Mouse (Mus musculus): ENCODE results near the gene Sf3b6.
A peak's percentile ranks its signal among the peaks of the same experiment; 100 is the strongest.
"Not testable (repeated sequence)": the region's sequence is repeated elsewhere in the genome, so short reads cannot be mapped to it uniquely, and the experiment has no call there.

Sf3b6 gene

DNA sequence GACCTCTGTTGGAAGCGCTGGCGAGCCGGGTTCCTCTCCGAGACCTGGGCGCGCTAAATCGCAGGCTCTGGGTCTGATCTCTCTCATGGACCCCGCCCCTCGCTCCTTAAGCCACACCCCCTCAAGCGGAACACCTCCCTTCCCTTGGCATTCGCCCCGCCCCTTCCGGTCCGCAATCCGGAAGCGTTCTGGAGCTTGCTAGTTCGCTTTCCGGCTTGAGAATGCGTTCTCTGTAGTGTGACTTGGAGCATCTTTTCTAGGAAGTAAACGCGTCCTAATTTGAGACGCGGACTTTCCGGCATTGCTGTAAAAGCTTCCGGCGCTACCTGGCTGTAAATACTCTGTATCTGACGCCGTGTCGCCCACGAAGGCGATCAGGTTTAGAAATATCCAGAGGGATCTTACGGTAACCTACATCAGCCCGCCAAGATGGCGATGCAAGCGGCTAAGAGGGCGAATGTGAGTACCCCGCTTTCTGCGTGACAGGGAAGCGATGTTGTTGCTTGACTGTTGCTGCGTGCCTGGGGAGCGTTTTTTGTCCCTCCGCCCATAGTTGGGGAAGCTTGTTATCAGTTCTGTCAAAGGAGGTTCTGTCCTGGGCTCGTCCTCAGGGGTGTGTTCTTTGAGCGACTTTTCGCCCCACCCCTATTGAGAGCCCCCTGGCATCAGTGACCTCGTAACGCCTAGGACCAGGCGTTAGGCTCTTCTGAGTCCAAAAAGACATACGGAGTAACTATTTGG is at the start of gene Sf3b6:
Gene Sf3b6 (plus strand): TSS at position 184 of the 741 bp plus-strand sequence.
- DNase-seq (ENCODE audit: low spot score): peak; percentile 98

DNA sequence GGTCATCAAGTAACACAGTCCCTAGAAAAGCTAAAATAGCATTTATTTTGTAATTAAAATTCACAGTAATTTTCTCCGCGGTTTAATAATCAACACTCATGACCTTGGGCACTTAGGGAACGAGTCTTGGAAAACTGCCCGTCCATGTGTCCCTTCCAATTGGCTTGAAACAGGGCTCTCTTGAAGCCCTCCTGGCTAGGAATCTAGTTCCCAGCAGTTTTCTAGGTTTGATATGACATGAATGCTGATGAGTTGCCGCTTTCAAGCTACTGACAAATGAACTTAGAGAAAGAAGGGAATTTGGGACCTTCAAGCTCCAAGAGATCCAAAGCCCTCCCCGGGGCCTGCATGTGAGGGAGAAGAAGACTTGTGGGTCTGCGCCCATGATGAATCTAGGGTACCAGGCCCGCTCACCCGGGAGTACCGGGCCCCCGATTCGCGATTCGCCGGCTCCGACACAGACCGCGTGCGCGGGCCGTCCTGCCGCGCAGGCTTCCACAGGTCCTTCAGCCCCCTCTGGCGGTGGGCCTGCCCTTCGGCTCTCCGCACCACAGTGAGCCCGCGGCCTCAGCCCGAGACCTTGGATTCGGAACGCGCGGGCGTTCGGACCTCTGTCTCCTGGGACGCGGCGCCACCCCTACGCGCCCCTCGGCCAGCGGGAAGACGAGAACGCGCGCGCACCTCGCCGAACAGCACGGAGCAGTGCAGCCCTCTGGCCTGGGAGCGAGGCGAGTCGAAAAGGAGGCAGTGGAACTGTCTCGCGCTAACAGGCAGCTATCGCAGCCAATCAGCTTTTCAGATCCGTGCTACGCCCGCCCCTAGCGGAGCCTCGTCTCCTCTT is 48.6 kb upstream of the Sf3b6 start, which contains the start of the genes Pfn4 and Fam228b:
Gene Pfn4 (plus strand): TSS at position 531 of the 841 bp plus-strand sequence.
Gene Fam228b (minus strand): TSS at position 776 of the 841 bp plus-strand sequence.
- peak; percentile 96 for DNase-seq (ENCODE audit: low spot score)

DNA sequence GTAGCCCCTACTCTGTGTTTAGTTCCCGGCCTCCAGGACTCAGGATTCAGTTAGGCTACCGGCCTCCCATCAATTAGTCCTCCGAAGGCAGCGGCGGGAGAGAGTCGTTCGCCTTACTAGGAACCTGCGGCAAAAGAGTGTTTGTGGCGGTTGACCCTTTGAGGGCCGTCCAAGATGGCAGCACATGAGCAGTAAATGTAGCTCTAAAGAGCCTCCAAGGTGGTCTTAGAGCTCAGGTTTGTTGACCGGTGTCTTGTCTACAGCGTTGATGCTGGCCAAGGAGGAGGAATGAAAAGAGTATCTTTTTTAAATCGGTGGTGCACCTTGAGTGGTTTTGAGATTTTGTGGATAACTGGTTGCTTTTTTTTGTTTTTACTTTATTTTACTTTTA is 48.0 kb upstream of the Sf3b6 start:
- no peak for DNase-seq (ENCODE audit: low spot score)

DNA sequence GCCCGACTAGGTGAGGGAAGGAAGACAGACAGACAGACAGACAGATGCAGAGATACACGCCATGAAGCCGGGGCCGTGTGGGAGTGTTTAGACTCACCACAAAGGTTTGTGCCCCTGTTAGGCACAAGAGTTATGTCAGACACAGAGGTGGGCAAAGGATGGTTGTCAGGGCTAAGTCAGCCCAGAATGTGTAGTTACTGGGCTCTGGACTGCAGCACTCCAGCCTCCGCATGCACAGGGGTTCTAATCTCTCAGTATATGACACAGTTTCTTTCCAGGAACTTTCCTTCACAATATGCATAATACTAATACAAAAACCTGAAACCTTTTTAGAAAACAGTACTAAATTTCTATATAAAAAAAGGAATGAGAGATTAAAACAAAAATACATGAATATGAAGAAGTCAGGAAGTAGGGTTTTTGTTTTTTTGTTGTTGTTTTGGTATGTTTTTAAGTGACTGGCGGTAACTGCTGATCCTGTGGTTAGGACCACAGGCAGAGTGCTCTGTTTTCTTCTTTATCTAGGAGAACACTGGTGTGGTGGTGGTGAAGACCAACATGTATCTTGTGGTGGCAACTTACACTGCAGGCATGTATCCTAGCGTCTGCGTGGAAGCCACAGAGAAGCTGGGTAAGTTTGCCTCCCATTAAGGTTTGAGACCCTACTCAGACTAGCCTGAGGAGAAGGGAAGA is 42.3 kb upstream of the Sf3b6 start:
- DNase-seq (ENCODE audit: low spot score): no peak

DNA sequence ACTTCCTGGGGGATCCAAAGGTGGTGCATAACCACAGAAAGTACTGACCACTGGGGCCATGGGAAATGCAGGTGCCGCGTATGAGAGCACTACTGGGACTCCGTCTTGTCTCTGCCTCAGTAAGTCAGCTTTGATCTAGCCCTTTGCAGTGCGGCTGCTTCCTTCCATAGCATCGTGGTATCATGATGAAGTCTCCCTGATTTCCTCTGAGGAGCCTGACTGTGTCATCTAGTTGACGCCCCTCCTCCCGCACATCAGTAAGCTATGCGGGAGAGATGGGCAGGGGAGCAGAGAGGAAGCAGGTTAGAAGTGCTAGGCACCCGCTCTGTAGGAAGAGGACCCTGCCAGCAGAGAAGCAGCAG is 41.8 kb upstream of the Sf3b6 start:
- DNase-seq (ENCODE audit: low spot score): no peak

DNA sequence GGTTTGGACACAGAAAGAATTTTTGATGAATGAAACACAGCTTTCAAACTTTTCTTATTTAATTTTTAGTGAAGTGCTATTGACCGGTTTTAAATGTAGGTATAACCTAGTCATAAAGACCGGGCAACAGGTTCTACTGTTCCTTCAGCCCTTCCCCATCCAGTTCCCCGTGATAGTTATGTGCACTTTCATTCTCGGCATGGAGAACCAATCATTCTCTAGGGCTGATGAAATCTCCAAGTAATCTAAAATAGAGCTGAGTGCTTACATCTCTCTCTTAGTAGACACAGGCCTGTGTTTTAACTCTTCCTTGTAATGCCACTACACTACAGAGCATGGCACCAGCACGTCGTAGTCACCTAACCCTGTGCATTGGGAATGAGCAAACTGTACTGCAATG is 39.6 kb upstream of the Sf3b6 start:
- DNase-seq (ENCODE audit: low spot score): no peak

DNA sequence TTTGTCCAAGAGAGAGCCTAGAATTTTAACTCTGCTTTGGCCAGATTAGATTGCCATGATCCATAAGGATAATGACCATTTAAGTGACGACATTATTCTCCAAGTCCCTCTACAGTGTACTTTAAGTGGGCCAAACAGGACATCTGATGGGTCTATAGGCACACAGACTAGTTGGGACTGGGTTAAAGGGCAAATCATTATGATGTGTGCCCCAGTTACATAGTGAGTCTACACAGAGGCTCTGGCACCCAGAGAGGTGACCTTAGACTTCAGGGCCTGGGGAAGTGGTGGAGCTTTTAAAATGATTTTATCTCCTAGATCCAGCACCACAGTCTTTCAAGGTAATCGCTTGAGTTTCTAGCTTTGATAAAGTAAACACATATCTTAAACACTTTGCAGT is 37.1 kb upstream of the Sf3b6 start:
- DNase-seq (ENCODE audit: low spot score): no peak

DNA sequence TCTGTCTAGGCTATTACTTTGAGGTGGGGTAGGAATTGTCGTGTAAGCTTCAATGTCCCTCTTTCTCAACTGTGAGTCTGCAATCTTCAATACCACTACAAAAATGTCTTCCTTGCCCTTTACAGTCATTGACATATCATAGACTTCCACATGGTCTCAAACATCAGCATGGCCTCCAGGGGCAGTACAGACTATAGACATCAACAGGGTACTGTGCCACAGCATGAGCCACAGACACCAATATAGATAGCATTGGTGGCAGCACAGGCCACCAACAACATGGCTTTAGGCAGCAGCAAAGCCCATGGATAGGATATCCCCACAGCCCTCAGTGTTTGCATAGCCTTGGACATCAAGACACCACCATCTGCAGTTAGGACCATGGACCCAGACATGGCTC is 36.1 kb upstream of the Sf3b6 start:
- no peak for DNase-seq (ENCODE audit: low spot score)

DNA sequence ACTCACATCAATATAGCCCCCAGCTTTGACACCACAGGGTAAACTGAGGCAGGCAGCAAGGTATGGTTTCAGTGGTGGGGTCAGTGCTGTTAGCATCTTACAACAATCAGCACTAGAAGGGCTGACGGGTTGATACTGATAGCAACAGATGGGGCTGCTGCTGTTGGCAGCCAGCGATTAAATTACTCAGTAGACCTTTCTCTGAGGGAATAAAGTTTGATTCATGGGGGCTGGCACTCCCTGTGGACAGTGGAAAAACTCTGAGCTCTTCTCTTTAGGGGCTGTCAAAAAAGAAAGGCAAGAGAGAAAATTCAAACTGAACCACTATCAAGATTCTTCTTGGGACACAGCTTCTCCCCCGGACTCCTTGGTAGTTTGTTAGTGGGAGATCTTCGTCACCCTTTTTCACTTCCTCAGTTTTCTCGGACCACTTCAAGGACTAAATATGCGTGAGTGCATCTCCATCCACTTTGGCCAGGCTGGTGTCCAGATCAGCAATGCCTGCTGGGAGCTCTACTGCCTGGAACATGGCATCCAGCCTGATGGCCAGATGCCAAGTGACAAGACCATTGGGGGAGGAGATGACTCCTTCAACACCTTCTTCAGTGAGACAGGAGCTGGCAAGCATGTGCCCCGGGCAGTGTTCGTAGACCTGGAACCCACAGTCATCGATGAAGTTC is 35.5 kb upstream of the Sf3b6 start:
- not testable (repeated sequence) for DNase-seq (ENCODE audit: low spot score)

DNA sequence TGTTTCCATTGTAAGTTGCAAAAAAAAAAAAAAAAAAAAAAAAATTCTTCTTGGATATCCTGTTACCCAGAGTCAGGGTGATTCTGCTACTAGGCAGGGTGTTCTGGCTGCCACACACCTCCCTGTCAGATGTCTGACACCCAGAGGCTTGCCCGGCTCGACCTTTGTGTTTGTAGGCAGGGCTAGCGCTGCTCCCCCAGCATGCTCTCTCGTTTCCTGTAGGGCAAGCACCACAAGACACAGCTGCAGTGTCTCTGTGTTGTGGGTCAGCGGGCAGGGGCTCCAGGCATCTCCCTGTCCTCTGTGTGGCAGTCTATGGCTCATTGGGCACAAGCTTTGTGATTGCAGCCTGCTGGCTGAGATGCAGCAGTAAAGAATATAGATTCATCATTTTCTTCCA is 33.7 kb upstream of the Sf3b6 start:
- no peak for DNase-seq (ENCODE audit: low spot score)

DNA sequence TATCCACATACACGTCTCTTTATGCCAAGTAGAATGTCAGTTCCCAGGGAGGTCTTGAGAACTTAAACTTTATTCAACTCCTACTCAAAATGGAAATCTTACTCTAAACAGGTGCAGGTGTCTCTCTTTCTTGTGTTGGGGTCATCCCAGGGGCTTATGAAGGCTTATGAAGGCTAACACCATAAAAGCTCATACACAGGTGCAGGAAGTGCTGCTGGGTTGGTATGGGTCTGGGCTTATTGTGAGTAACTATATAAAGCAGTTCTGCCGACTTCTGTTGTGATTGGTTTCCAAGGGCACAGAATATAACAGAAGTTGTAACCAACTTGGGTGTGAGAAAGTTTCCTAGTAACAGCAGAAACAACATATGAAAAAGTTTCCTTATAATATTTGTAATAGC is 32.9 kb upstream of the Sf3b6 start:
- no peak for DNase-seq (ENCODE audit: low spot score)

DNA sequence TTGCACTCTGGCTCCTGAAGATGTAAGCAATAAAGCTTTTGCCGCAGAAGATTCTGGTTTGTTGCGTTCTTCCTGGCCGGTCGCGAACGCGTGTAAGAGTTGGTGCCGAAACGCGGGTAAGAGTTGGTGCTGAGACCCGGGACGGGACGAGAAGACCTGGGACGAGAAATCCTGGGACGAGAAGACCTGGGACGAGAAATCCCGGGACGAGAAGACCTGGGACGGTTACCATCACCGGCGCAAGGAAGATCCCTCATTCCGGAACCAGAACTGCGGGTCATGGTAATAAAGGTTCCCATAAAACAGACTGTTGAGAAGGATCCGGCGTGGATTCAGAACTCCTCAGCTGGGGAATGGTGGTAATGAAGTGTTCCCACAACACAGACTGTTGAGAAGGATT is 29.2 kb upstream of the Sf3b6 start:
- not testable (repeated sequence) for DNase-seq (ENCODE audit: low spot score)

DNA sequence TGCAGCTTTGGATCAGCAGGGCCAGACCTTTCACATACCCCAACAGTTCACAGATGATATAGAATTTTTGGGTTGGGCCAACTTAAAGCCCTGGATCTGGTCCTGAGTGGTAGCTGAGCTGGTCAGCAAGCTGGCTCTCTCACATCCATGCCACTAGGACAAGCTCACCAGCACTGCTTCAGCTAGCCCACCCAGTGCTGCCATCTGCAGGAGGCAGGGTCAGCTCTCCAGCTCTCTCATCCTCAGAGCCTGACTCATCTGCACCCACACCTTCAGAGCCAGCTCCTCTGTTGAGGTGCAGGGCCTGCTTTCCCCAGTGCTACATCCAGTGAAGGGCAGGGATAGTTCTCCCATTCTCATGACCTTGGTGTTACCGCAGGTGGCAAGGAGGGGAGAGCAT is 23.6 kb upstream of the Sf3b6 start:
- no peak for DNase-seq (ENCODE audit: low spot score)

DNA sequence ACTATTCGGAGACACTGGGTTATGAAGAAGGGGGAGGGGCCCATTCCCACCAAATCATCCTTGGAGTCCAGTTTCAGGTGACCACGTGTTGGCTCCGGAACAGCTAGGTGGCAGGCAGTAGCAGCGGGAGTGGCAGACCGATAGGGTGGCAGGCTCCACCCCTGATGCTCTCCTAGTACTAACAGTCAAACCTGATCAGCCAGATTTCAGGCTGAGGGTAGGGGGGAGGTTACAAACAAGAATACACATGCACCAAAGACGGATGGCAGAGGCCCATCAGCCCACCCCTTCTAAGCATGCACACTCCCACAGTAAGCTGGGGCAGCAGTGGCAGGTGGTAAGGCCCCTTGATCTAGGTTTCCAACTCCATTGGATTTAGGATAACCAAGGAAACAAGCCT is 19.9 kb upstream of the Sf3b6 start:
- not testable (repeated sequence) for DNase-seq (ENCODE audit: low spot score)

DNA sequence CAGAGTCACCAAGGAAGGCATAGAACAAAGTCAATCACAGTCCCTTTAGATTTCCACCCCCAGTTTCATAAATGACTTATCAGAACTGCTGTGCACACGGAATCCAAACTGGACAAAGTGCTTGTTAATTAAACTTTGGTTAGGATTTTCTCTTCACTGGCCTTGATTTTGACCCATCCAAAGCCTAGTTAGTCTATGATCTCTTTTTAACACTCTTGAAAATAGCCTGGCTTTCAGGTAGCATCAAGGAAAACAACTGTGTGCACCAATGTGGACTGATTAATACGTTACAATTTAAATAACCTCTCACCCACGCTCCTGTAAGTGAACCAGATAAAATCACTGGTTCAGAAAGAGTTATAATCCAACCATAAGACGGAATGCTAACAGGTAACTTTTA is 6.3 kb upstream of the Sf3b6 start:
- no peak for DNase-seq (ENCODE audit: low spot score)

DNA sequence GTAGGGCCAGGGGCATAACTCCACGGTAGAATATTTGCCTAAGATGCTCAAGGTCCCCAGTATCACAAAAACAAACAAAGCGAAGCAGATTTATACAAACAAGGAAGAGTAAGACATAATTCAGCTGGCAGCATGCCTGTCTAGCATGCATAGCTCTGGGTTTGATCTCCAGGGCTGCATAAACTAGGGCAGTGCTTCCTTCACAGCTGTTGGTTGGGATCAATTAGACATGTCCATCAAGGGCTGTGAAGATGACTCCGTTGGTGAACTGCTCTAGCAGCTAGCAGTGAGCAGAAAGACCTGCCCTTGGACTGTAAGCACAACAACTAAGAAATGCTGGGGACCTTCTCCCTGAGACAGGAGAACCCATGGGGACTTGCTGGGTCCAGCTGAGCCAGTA is 5.6 kb upstream of the Sf3b6 start:
- DNase-seq (ENCODE audit: low spot score): no peak

DNA sequence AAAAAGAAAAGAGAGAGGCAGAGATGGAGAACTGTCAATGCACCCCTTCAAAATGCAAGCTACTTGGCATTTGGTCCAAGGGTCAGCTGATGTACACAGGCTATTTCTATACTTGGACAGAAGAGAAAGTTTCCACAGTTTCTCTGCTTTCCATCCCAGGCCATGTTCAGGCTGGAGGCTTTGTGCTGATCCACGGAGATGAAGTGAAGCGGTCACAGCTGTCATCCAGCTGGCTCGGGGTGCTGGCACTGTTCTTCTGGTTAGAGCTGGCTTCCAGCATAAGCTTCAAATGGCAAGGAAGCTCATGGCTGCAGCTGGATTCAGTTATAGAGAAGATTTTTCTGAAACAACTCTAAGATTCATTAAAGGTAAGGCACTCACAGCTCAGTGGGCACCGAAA is 3.7 kb upstream of the Sf3b6 start:
- no peak for DNase-seq (ENCODE audit: low spot score)

DNA sequence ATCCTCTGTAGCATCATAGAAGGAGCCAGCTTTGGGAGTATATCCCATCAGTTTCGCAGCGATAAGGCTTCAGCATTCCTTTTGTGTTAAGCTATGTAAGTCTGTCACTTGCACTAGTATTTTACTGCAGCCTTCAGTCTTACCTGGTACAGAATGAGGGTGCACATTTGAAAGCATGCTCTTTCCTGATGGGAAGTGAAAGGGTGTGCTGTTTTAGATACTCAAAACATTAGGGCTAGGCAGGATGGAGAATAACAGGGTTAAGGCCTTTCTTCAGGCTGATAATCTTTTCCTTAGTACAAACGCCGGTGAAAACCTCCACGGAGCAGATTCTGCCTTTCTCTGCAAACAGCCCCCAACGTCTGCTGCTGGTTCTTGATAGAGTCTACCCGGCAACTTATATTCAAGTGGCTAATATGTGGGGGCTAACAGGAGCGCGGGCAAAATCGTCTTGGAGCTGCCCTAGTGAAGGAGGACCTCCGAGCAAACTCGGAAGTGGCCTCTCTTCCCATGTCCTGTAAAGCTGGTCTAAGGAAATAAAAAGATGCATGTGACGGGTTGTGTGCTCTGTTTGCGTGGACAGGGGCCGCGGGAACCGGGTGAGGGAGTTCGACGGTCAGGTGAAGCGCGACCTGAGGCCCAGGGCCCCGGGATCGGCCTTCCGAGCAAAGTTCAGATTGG is 524 bp upstream of the Sf3b6 start:
- DNase-seq (ENCODE audit: low spot score): no peak

DNA sequence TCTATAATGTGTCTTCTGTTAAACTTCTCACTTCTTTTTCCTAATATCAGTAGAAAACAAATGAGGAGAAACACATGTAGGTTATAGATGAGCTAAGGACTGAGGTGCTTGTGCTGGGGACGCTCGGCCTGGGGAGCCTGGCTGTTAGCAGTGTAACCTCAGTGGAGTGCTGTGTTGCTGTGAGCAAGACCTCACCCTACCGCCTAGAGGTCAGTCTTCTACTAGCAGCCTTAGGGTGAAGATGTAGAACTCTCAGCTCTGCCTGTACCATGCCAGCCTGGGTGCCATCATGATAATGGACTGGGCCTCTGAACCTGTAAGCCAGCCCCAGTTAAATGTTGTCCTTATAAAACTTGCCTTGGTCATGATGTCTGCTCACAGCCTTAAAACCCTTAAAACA is 9.9 kb downstream of the Sf3b6 start:
- DNase-seq (ENCODE audit: low spot score): no peak

DNA sequence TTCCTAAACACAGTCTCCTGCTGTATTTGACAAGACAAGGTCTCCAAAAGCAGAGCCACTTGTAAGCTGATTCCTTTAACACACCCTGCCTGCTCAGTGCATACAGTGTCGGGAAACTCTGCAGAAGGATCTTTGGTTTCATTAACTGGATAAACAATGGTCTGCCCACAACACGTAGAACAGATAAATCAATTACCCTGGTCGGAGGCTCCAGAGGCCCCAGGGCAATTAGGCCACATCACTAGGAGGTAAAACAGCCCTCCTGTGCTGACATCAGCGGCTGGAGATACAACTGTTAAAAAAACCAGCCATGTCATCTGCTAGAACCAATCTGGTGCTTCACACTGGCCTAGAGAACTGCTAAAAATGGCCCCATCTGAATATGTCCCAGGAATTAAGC is 19.6 kb downstream of the Sf3b6 start:
- DNase-seq (ENCODE audit: low spot score): no peak

DNA sequence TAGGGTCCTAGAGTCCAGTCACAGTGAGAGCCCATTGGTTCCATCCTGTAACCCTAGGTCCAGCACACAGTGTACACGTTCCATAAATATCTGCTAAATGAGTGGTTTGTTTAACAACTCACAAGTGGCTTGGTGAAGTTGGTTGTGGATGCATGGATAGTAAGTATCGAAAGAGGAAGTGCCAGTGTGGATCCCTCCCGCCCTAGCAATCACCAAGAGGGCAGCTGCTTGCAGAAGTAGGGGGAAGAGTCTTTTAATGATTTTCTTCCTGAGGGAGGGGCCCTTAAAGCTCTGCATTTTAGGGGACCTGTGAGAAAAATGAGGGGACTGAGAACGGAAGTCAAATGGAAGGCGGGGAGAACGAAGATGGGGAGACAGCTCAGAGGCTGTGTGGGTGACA is 22.7 kb downstream of the Sf3b6 start:
- DNase-seq (ENCODE audit: low spot score): peak; percentile 11

DNA sequence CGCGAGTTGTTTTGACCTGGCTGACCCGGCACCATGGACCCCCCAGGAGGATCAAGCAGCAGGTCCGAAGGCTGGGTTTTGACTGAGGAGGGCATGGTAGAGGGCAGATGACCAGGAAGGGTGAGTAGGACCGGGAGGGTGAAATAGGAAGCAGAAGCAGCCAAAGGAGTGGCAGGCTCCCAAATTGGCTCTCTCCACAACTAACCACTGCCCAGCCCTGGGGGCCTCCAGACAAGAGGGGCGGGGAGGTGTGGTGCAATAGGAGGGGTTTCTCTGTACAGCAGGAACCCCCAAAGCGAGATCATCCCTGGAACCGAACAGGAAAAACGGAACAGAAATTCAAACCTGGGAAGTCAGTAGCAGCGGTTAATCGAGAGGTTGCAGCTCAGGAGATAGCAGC is 23.4 kb downstream of the Sf3b6 start:
- peak; percentile 12 for DNase-seq (ENCODE audit: low spot score)
